Mouse (Mus musculus) CH12.LX (cell line): ENCODE data around the gene Olfr71.

Source experiments
- CHD2 ChIP-seq: IDR thresholded peaks from 2 replicates; pipeline ENCODE4 v1.6.1; 2011; ENCODE audit warnings: low read length, improper control_type of control experiment
- CTCF ChIP-seq, 2 experiments: IDR thresholded peaks in 1 of 2; conservative IDR thresholded peaks in 1 of 2; 2 replicates each; pipeline ENCODE4 v1.5.1; 2011 to 2012; ENCODE audit warnings: low read depth in 2 of 2, low read length in 2 of 2, improper control_type of control experiment in 1 of 2, inconsistent platforms in 1 of 2, mild to moderate bottlenecking in 1 of 2, moderate library complexity in 1 of 2
- EP300 ChIP-seq: IDR thresholded peaks from 2 replicates; pipeline ENCODE4 v1.6.1; 2011; ENCODE audit warnings: low read length, improper control_type of control experiment
- HCFC1 ChIP-seq: IDR thresholded peaks from 2 replicates; pipeline ENCODE4 v1.6.1; 2012; ENCODE audit warnings: low read depth, mild to moderate bottlenecking, inconsistent platforms, low read length, improper control_type of control experiment
- MAX ChIP-seq: IDR thresholded peaks from 2 replicates; pipeline ENCODE4 v1.6.1; 2011; ENCODE audit warnings: low read length, improper control_type of control experiment
- MEF2A ChIP-seq: IDR thresholded peaks from 2 replicates; pipeline ENCODE4 v1.6.1; 2014; ENCODE audit warnings: low read depth, mild to moderate bottlenecking, inconsistent platforms, low read length, improper control_type of control experiment, borderline replicate concordance
- POLR2A ChIP-seq: IDR thresholded peaks from 2 replicates; pipeline ENCODE4 v1.6.1; 2011; ENCODE audit warnings: low read depth, mild to moderate bottlenecking, improper control_type of control experiment, low read length
- RCOR1 ChIP-seq: conservative IDR thresholded peaks from 2 replicates; pipeline ENCODE4 v1.6.1; 2012; ENCODE audit warnings: low read depth, mild to moderate bottlenecking, inconsistent platforms, low read length, improper control_type of control experiment
- SIN3A ChIP-seq: IDR thresholded peaks from 2 replicates; pipeline ENCODE4 v1.6.1; 2012; ENCODE audit warnings: low read length, improper control_type of control experiment, inconsistent platforms
- USF1 ChIP-seq: IDR thresholded peaks from 2 replicates; pipeline ENCODE4 v1.6.1; 2014; ENCODE audit warnings: low read depth, mild to moderate bottlenecking, inconsistent platforms, low read length, improper control_type of control experiment
- ZC3H11A ChIP-seq: IDR thresholded peaks from 2 replicates; pipeline ENCODE4 v1.6.1; 2012; ENCODE audit warnings: low read depth, mild to moderate bottlenecking, inconsistent platforms, low read length, improper control_type of control experiment
- ZKSCAN1 ChIP-seq: IDR thresholded peaks from 2 replicates; pipeline ENCODE4 v1.6.1; 2012; ENCODE audit warnings: low read depth, inconsistent platforms, low read length, improper control_type of control experiment, borderline replicate concordance

GRCm38 (mm10) chr4:43690021-43690420 is 20.0 kb downstream of the Olfr71 start:
- no peak for TF ChIP-seq MAX
- no peak for TF ChIP-seq CHD2
- TF ChIP-seq USF1: no peak
- no peak for TF ChIP-seq POLR2A
- no peak for TF ChIP-seq CTCF (conservative IDR thresholded peaks at IDR 0.05 in 1 of 2, IDR thresholded peaks at IDR 0.05 in 1 of 2; ENCODE audit: low read depth in 2 of 2, low read length in 2 of 2)
- TF ChIP-seq HCFC1: no peak
- TF ChIP-seq ZKSCAN1: no peak
- TF ChIP-seq RCOR1: no peak
- TF ChIP-seq ZC3H11A: no peak
- no peak for TF ChIP-seq EP300
- no peak for TF ChIP-seq MEF2A
- no peak for TF ChIP-seq SIN3A
